Mouse (Mus musculus): ENCODE data around the gene Krtap4-8. TPM values are rescaled to one million over a fixed set of nuclear protein-coding genes. Genes with fewer than 3 reads are reported as not detected.

Gene Krtap4-8
- polyA plus RNA-seq (2021; fragmentation: Nextera tagmentation) = not detected in 2 replicates
- long read RNA-seq, experiment 1 = 0 reads
- long read RNA-seq, experiment 2 = 0 reads

DNA sequence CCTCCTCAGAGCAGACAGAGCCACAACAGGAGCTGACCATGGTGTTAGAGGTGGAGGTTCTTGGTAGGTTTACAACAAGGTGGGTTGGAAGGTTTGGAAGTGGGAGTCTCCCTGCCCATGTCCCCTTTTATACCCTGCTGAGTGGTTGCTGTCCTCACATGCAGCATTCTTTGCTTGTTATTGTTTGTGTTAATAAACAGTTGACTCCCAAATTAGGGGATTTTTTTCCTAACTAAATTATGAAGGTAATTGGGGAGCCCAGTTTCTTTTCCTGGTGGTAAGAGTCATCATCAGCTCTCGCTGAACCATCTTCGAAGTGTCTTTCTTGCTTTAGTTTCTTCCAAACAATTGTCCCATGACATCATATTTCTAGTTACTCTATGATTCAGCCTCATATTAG is at the start of gene Krtap4-8:
TSS of gene Krtap4-8 (minus strand) at position 101 of the 400 bp plus-strand sequence.

DNA sequence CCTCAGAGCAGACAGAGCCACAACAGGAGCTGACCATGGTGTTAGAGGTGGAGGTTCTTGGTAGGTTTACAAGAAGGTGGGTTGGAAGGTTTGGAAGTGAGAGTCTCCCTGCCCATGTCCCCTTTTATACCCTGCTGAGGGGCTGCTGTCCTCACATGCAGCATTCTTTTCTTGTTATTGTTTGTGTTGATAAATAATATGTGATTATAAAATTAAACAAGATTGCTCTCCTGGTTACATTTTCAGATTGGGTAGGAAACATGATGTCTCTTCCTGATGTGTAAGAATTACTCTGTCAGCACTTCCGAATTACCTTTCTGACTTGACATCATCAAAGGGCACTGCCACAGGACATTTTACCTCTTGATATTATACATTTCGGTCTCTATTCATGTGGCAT is 35.1 kb upstream of the Krtap4-8 start, which contains the start of gene Gm11564:
TSS of gene Gm11564 (minus strand) at position 101 of the 400 bp plus-strand sequence.

DNA sequence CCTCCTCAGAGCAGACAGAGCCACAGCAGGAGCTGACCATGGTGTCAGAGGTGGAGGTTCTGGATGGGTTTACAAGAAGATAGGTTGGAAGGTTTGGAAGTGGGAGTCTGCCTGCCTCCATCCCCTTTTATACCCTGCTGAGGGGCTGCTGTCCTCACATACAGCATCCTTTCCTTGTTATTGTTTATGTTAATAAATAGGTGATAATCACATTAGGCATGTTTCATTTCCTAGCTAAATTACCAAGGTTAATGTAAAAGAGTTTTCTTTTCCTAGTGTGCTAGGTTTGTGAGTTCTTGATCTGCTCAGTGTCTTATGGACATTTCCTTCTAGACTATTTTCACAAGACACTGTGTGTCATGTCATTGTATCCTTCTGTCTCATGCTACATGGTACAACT is 29.3 kb upstream of the Krtap4-8 start, which contains the start of gene Krtap4-13:
TSS of gene Krtap4-13 (minus strand) at position 101 of the 400 bp plus-strand sequence.

DNA sequence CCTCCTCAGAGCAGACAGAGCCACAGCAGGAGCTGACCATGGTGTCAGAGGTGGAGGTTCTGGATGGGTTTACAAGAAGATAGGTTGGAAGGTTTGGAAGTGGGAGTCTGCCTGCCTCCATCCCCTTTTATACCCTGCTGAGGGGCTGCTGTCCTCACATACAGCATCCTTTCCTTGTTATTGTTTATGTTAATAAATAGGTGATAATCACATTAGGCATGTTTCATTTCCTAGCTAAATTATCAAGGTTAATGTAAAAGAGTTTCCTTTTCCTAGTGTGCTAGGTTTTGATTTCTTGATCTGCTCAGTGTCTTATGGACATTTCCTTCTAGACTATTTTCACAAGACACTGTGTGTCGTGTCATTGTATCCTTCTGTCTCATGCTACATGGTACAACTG is 23.8 kb upstream of the Krtap4-8 start, which contains the start of gene Gm11554:
TSS of gene Gm11554 (minus strand) at position 101 of the 400 bp plus-strand sequence.

DNA sequence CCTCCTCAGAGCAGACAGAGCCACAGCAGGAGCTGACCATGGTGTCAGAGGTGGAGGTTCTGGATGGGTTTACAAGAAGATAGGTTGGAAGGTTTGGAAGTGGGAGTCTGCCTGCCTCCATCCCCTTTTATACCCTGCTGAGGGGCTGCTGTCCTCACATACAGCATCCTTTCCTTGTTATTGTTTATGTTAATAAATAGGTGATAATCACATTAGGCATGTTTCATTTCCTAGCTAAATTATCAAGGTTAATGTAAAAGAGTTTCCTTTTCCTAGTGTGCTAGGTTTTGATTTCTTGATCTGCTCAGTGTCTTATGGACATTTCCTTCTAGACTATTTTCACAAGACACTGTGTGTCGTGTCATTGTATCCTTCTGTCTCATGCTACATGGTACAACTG is 18.3 kb upstream of the Krtap4-8 start, which contains the start of gene Gm11569:
TSS of gene Gm11569 (minus strand) at position 101 of the 400 bp plus-strand sequence.

DNA sequence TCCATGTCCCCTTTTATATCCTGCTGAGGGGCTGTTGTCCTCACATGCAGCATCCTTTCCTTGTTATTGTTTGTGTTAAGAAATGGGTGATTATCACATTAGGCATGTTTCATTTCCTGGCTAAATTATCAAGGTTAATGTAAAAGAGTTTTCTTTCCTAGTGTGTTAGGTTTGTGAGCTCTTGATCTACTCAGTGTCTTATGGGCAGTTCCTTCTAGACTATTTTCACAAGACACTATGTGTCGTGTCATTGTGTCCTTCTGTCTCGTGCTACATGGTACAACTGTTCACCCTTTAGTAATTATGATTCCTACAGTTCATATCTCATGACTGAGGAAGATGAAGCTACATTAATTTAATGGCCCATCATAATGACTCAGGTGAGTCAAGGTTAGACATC is 12.9 kb upstream of the Krtap4-8 start, which contains the start of gene Gm11596:
TSS of gene Gm11596 (minus strand) at position 101 of the 400 bp plus-strand sequence.

DNA sequence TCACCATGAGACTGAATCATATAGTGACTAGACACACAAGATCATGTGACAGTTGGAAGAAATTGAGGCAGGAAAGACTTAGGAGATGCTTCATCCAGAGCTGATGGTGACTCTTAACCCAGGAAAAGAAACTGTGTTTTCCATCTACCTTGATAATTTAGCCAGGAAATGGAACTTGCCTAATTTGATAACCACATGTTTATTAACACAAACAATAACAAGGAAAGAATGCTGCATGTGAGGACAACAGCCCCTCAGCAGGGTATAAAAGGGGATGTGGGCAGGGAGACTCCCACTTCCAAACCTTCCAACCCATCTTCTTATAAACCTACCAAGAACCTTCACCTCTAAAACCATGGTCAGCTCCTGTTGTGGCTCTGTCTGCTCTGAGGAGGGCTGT is 4.4 kb upstream of the Krtap4-8 start, which contains the start of gene Krtap4-9:
TSS of gene Krtap4-9 (plus strand) at position 301 of the 400 bp plus-strand sequence.

DNA sequence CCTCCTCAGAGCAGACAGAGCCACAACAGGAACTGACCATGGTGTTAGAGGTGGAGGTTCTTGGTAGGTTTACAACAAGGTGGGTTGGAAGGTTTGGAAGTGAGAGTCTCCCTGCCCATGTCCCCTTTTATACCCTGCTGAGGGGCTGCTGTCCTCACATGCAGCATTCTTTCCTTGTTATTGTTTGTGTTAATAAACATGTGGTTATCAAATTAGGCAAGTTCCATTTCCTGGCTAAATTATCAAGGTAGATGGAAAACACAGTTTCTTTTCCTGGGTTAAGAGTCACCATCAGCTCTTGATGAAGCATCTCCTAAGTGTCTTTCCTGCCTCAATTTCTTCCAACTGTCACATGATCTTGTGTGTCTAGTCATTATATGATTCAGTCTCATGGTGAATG is 7.7 kb downstream of the Krtap4-8 start, which contains the start of gene Gm11595:
TSS of gene Gm11595 (minus strand) at position 101 of the 400 bp plus-strand sequence.

DNA sequence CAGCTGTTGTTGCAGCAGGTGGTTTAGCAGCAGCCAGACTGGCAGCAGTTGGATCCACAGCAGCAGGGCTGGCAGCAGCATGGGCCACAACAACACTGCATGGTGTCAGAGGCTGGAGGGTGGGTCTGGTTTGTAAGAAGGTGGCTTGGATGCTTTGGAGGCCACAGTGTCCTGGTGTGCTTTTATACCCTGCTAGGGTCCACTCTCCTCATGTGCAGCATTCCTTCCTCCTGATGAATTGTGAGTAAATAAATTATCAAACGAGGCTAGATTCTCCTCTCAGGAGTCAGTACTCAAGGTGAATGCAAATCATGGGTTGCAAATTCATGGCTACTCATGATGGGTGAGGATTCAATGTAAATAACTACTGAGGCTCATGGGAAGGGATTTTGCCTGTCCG is 46.3 kb downstream of the Krtap4-8 start, which contains the start of gene Gm14180:
TSS of gene Gm14180 (minus strand) at position 101 of the 400 bp plus-strand sequence.

Other genes with a start within 250 kb of the Krtap4-8 start
- gene Krt40, start 237.5 kb downstream of the Krtap4-8 start, polyA plus RNA-seq (2021; fragmentation: Nextera tagmentation) = not detected in 2 replicates
- not detected in 2 replicates for gene Krtap3-3, start 229.8 kb downstream of the Krtap4-8 start, polyA plus RNA-seq (2021; fragmentation: Nextera tagmentation)
- not detected in 2 replicates for gene Krtap3-2, start 223.9 kb downstream of the Krtap4-8 start, polyA plus RNA-seq (2021; fragmentation: Nextera tagmentation)
- not detected in 2 replicates for gene Gm11939, start 221.2 kb downstream of the Krtap4-8 start, polyA plus RNA-seq (2021; fragmentation: Nextera tagmentation)
- gene Krtap3-1, start 214.1 kb downstream of the Krtap4-8 start, polyA plus RNA-seq (2021; fragmentation: Nextera tagmentation) = not detected in 2 replicates
- not detected in 2 replicates for gene Krtap1-5, start 199.7 kb downstream of the Krtap4-8 start, polyA plus RNA-seq (2021; fragmentation: Nextera tagmentation)
- gene Krtap1-4, start 197.1 kb downstream of the Krtap4-8 start, polyA plus RNA-seq (2021; fragmentation: Nextera tagmentation) = not detected in 2 replicates
- not detected in 2 replicates for gene Krtap1-3, start 189.4 kb downstream of the Krtap4-8 start, polyA plus RNA-seq (2021; fragmentation: Nextera tagmentation)
- gene Krtap9-3, start 182.6 kb downstream of the Krtap4-8 start, polyA plus RNA-seq (2021; fragmentation: Nextera tagmentation) = not detected in 2 replicates
- not detected in 2 replicates for gene Gm11938, start 177.4 kb downstream of the Krtap4-8 start, polyA plus RNA-seq (2021; fragmentation: Nextera tagmentation)
- gene Gm11937, start 170.5 kb downstream of the Krtap4-8 start, polyA plus RNA-seq (2021; fragmentation: Nextera tagmentation) = not detected in 2 replicates
- not detected in 2 replicates for gene Krtap2-4, start 165.9 kb downstream of the Krtap4-8 start, polyA plus RNA-seq (2021; fragmentation: Nextera tagmentation)
- gene Gm11562, start 160.3 kb downstream of the Krtap4-8 start, polyA plus RNA-seq (2021; fragmentation: Nextera tagmentation) = not detected in 2 replicates
- gene Krtap4-1, start 152.5 kb downstream of the Krtap4-8 start, polyA plus RNA-seq (2021; fragmentation: Nextera tagmentation) = not detected in 2 replicates
- not detected in 2 replicates for gene Krtap4-2, start 145.6 kb downstream of the Krtap4-8 start, polyA plus RNA-seq (2021; fragmentation: Nextera tagmentation)
- not detected in 2 replicates for gene Krtap4-7, start 136.6 kb downstream of the Krtap4-8 start, polyA plus RNA-seq (2021; fragmentation: Nextera tagmentation)
- not detected in 2 replicates for gene Gm11555, start 130.5 kb downstream of the Krtap4-8 start, polyA plus RNA-seq (2021; fragmentation: Nextera tagmentation)
- gene Gm11563, start 121.7 kb downstream of the Krtap4-8 start, polyA plus RNA-seq (2021; fragmentation: Nextera tagmentation) = not detected in 2 replicates
- not detected in 2 replicates for gene Krtap4-6, start 114.7 kb downstream of the Krtap4-8 start, polyA plus RNA-seq (2021; fragmentation: Nextera tagmentation)
- not detected in 2 replicates for gene Gm14190, start 90.0 kb downstream of the Krtap4-8 start, polyA plus RNA-seq (2021; fragmentation: Nextera tagmentation)
- gene Gm14180, start 46.4 kb downstream of the Krtap4-8 start, polyA plus RNA-seq (2021; fragmentation: Nextera tagmentation) = not detected in 2 replicates
- not detected in 2 replicates for gene Gm11595, start 7.8 kb downstream of the Krtap4-8 start, polyA plus RNA-seq (2021; fragmentation: Nextera tagmentation)
- gene Krtap4-9, start 4.5 kb upstream of the Krtap4-8 start, polyA plus RNA-seq (2021; fragmentation: Nextera tagmentation) = not detected in 2 replicates
- gene Gm11596, start 12.8 kb upstream of the Krtap4-8 start, polyA plus RNA-seq (2021; fragmentation: Nextera tagmentation) = not detected in 2 replicates
- not detected in 2 replicates for gene Gm11569, start 18.2 kb upstream of the Krtap4-8 start, polyA plus RNA-seq (2021; fragmentation: Nextera tagmentation)
- gene Gm11554, start 23.7 kb upstream of the Krtap4-8 start, polyA plus RNA-seq (2021; fragmentation: Nextera tagmentation) = not detected in 2 replicates
- gene Krtap4-13, start 29.2 kb upstream of the Krtap4-8 start, polyA plus RNA-seq (2021; fragmentation: Nextera tagmentation) = not detected in 2 replicates
- not detected in 2 replicates for gene Gm11564, start 35.0 kb upstream of the Krtap4-8 start, polyA plus RNA-seq (2021; fragmentation: Nextera tagmentation)
- not detected in 2 replicates for gene 2300003K06Rik, start 57.4 kb upstream of the Krtap4-8 start, polyA plus RNA-seq (2021; fragmentation: Nextera tagmentation)
- not detected in 2 replicates for gene Krtap4-16, start 70.9 kb upstream of the Krtap4-8 start, polyA plus RNA-seq (2021; fragmentation: Nextera tagmentation)
- gene Gm11568, start 77.2 kb upstream of the Krtap4-8 start, polyA plus RNA-seq (2021; fragmentation: Nextera tagmentation) = not detected in 2 replicates
- not detected in 2 replicates for gene Gm11559, start 83.8 kb upstream of the Krtap4-8 start, polyA plus RNA-seq (2021; fragmentation: Nextera tagmentation)
- gene Krtap9-1, start 92.7 kb upstream of the Krtap4-8 start, polyA plus RNA-seq (2021; fragmentation: Nextera tagmentation) = not detected in 2 replicates
- gene Gm11567, start 98.5 kb upstream of the Krtap4-8 start, polyA plus RNA-seq (2021; fragmentation: Nextera tagmentation) = not detected in 2 replicates
- not detected in 2 replicates for gene Krtap31-1, start 127.2 kb upstream of the Krtap4-8 start, polyA plus RNA-seq (2021; fragmentation: Nextera tagmentation)
- gene Gm11565, start 134.0 kb upstream of the Krtap4-8 start, polyA plus RNA-seq (2021; fragmentation: Nextera tagmentation) = not detected in 2 replicates
- not detected in 2 replicates for gene Krtap31-2, start 155.6 kb upstream of the Krtap4-8 start, polyA plus RNA-seq (2021; fragmentation: Nextera tagmentation)
- not detected in 2 replicates for gene Krtap9-5, start 167.8 kb upstream of the Krtap4-8 start, polyA plus RNA-seq (2021; fragmentation: Nextera tagmentation)
- not detected in 2 replicates for gene Krtap29-1, start 198.3 kb upstream of the Krtap4-8 start, polyA plus RNA-seq (2021; fragmentation: Nextera tagmentation)
- gene Krtap16-1, start 205.9 kb upstream of the Krtap4-8 start, polyA plus RNA-seq (2021; fragmentation: Nextera tagmentation) = not detected in 2 replicates
- not detected in 2 replicates for gene Krtap17-1, start 213.3 kb upstream of the Krtap4-8 start, polyA plus RNA-seq (2021; fragmentation: Nextera tagmentation)
- gene Krt33a, start 235.5 kb upstream of the Krtap4-8 start, polyA plus RNA-seq (2021; fragmentation: Nextera tagmentation) = not detected in 2 replicates
- gene Krt33b, start 249.2 kb upstream of the Krtap4-8 start, polyA plus RNA-seq (2021; fragmentation: Nextera tagmentation) = not detected in 2 replicates